Mouse (Mus musculus): ENCODE data around the gene Aco2. TPM values are rescaled to one million over a fixed set of nuclear protein-coding genes. Genes with fewer than 3 reads are reported as not detected.
"Not testable (repeated sequence)": the region's sequence is repeated elsewhere in the genome, so short reads cannot be mapped to it uniquely, and the experiment has no call there.

Aco2 gene
- total and polyA plus RNA-seq, 2 experiments: 127 to 170 TPM

DNA sequence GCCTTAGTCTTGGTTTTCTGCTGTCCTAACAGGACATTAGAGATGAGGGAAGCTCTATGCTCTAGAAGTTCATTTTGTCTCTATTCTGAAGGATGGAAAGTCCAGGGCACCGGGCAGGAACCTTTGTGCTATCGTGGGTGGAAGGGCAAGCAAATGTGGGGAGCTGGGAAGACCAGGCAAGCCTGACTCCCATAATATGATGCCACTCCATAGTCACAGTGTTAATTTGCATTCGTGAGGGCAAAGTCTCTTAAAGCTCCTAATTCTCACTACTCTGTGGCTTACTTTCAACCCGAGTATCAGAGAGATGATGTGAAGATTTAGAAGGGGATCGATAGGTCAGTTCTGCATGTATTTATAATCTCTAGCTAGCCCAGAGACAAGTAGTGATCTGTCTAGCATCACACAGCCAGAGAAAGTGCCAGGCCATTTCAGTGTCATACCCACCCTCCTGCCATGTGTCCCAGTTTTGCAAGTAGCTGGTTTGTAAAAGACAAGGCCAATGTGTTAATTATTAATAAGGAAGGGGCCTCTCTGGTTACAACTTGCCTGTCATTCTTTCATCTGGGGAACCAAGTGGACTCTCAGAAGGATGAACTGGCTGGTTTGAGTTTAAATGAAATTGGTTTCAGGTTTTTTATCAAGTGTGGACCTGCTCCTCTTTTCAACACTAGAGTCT, 25.6 kb downstream of the Aco2 start:
- Histone ChIP-seq H3K4me1 (ENCODE audit: control insufficient read depth, insufficient read depth, low read length) (peaks cover 23% of the 10 kb centered on the region), H3K4me3 (ENCODE audit: insufficient read depth, low read depth, low read length) (no peak overlapping the region), H3K27ac (replicated peaks; ENCODE audit: insufficient read depth, low read depth, low read length) (peak overlapping the region; percentile 78), H3K36me3 (ENCODE audit: control insufficient read depth, insufficient read depth, low read length) (peaks cover 47% of the 10 kb centered on the region), H3K79me2 (ENCODE audit: control insufficient read depth, insufficient read depth, low read length) (peaks cover 16% of the 10 kb centered on the region), H3K9ac (ENCODE audit: low read depth, low read length) (no peak overlapping the region), H3K27me3 (ENCODE audit: control insufficient read depth, insufficient read depth, low read length) (no peaks in the 10 kb centered on the region)
- TF ChIP-seq CTCF (IDR thresholded peaks at IDR 0.05; ENCODE audit: low read depth, low read length) (no peak), POLR2A (IDR thresholded peaks at IDR 0.05; ENCODE audit: extremely low read depth, insufficient read depth, low read length) (no peak)
- DNase-seq (ENCODE audit: extremely low read depth, low read depth, low spot score): peak; percentile 97
- WGBS: 32% methylated on average over 5 of the region's 5 CpGs

GRCm38 (mm10) chr15:81898751-81899150, 26.6 kb downstream of the Aco2 start:
- Histone ChIP-seq H3K4me3 (ENCODE audit: insufficient read depth, low read depth, low read length) (no peak overlapping the region), H3K4me1 (ENCODE audit: control insufficient read depth, insufficient read depth, low read length) (peaks cover 23% of the 10 kb centered on the region), H3K9ac (ENCODE audit: low read depth, low read length) (no peak overlapping the region), H3K36me3 (ENCODE audit: control insufficient read depth, insufficient read depth, low read length) (peaks cover 50% of the 10 kb centered on the region), H3K27me3 (ENCODE audit: control insufficient read depth, insufficient read depth, low read length) (no peaks in the 10 kb centered on the region), H3K79me2 (ENCODE audit: control insufficient read depth, insufficient read depth, low read length) (peaks cover 16% of the 10 kb centered on the region), H3K27ac (replicated peaks; ENCODE audit: insufficient read depth, low read depth, low read length) (peak overlapping the region; percentile 70)
- peak; percentile 78 for DNase-seq (ENCODE audit: extremely low read depth, low read depth, low spot score)
- TF ChIP-seq CTCF (IDR thresholded peaks at IDR 0.05; ENCODE audit: low read depth, low read length): no peak
- no peak for TF ChIP-seq POLR2A (IDR thresholded peaks at IDR 0.05; ENCODE audit: extremely low read depth, insufficient read depth, low read length)
- 15% methylated on average over 2 of the region's 2 CpGs for WGBS

GRCm38 (mm10) chr15:81904939-81905338, 32.8 kb downstream of the Aco2 start:
- Histone ChIP-seq H3K79me2 (ENCODE audit: control insufficient read depth, insufficient read depth, low read length) (peaks cover 12% of the 10 kb centered on the region; the same call in 1 of the 2 replicates), H3K27me3 (ENCODE audit: control insufficient read depth, insufficient read depth, low read length) (no peaks in the 10 kb centered on the region), H3K27ac (replicated peaks; ENCODE audit: insufficient read depth, low read depth, low read length) (no peak overlapping the region), H3K4me1 (ENCODE audit: control insufficient read depth, insufficient read depth, low read length) (no peaks in the 10 kb centered on the region), H3K36me3 (ENCODE audit: control insufficient read depth, insufficient read depth, low read length) (peaks cover 59% of the 10 kb centered on the region), H3K9ac (ENCODE audit: low read depth, low read length) (no peak overlapping the region), H3K4me3 (ENCODE audit: insufficient read depth, low read depth, low read length) (no peak overlapping the region)
- peak; percentile 52 for DNase-seq (ENCODE audit: extremely low read depth, low read depth, low spot score)
- 52% methylated on average over 2 of the region's 2 CpGs for WGBS
- peak; percentile 27; the same call in 1 of the 2 replicates for TF ChIP-seq CTCF (IDR thresholded peaks at IDR 0.05; ENCODE audit: low read depth, low read length)
- TF ChIP-seq POLR2A (IDR thresholded peaks at IDR 0.05; ENCODE audit: extremely low read depth, insufficient read depth, low read length): no peak

DNA sequence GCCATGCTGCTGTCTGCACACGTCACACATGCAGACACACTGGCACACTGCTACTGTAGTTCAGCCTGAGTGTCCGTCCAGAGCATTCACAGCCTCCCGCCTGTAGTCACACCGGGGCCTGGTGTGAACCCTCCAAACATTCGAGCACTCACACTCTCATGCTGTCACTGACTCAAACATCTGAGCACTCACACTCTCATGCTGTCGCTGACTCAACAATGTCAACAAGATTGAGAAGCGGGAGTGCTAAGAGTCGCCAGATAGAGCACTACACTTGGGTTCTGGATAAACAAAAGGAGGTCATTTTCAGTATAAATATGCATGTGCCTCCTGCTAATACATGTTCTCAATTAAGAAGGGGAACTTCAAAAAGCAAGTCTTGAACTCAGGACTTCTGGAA, 35.8 kb downstream of the Aco2 start:
- Histone ChIP-seq H3K27ac (replicated peaks; ENCODE audit: insufficient read depth, low read depth, low read length) (no peak overlapping the region), H3K9ac (ENCODE audit: low read depth, low read length) (no peak overlapping the region), H3K4me3 (ENCODE audit: insufficient read depth, low read depth, low read length) (no peak overlapping the region), H3K27me3 (ENCODE audit: control insufficient read depth, insufficient read depth, low read length) (no peaks in the 10 kb centered on the region), H3K4me1 (ENCODE audit: control insufficient read depth, insufficient read depth, low read length) (no peaks in the 10 kb centered on the region), H3K36me3 (ENCODE audit: control insufficient read depth, insufficient read depth, low read length) (peaks cover 64% of the 10 kb centered on the region), H3K79me2 (ENCODE audit: control insufficient read depth, insufficient read depth, low read length) (no peaks in the 10 kb centered on the region)
- 72% methylated on average over 8 of the region's 8 CpGs for WGBS
- no peak for TF ChIP-seq POLR2A (IDR thresholded peaks at IDR 0.05; ENCODE audit: extremely low read depth, insufficient read depth, low read length)
- no peak for TF ChIP-seq CTCF (IDR thresholded peaks at IDR 0.05; ENCODE audit: low read depth, low read length)
- no peak for DNase-seq (ENCODE audit: extremely low read depth, low read depth, low spot score)

DNA sequence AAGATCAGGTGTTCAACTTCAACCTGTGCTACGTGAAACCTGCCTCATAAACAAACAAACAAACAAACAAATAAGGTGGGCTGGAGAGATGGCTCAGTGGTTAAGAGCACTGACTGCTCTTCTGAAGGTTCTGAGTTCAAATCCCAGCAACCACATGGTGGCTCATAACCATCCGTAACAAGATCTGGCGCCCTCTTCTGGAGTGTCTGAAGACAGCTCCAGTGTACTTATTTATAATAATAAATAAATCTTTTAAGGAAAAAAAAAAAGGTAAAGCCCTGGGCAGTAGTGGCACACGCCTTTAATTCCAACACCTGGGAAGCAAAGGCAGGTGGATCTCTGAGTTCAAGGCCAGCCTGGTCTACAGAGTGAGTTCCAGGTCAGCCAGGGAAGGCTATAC, 36.7 kb downstream of the Aco2 start:
- peaks cover 66% of the 10 kb centered on the region for H3K36me3 ChIP-seq (ENCODE audit: control insufficient read depth, insufficient read depth, low read length)
- 85% methylated on average over 4 of the region's 4 CpGs for WGBS
- H3K27ac ChIP-seq (replicated peaks; ENCODE audit: insufficient read depth, low read depth, low read length); H3K79me2 ChIP-seq (ENCODE audit: control insufficient read depth, insufficient read depth, low read length); H3K4me3 ChIP-seq (ENCODE audit: insufficient read depth, low read depth, low read length); H3K9ac ChIP-seq (ENCODE audit: low read depth, low read length); H3K27me3 ChIP-seq (ENCODE audit: control insufficient read depth, insufficient read depth, low read length); DNase-seq (ENCODE audit: extremely low read depth, low read depth, low spot score); H3K4me1 ChIP-seq (ENCODE audit: control insufficient read depth, insufficient read depth, low read length): not testable (repeated sequence)

DNA sequence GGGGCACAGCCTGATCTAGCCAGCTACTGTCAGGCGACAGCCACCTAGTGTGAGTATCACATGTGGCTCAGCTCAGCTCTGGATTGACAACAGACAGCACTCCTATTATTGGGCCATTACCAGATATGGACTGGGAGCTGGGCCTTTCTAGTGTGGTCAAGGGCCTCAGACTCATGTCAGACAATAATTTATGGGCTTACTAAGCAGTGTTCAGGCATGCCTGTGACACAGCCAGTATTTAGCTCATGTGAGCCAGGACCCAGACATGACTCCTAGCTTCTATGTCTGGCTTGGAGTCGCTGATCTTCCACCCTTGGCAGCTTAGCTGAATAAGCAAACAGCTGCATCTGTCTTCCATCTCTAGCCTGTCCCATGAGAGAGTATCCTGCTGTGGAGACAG, 40.4 kb downstream of the Aco2 start:
- H3K36me3 ChIP-seq (ENCODE audit: control insufficient read depth, insufficient read depth, low read length): peaks cover 51% of the 10 kb centered on the region
- H3K9ac ChIP-seq (ENCODE audit: low read depth, low read length): no peak overlapping the region
- TF ChIP-seq POLR2A (IDR thresholded peaks at IDR 0.05; ENCODE audit: extremely low read depth, insufficient read depth, low read length): no peak
- no peak for TF ChIP-seq CTCF (IDR thresholded peaks at IDR 0.05; ENCODE audit: low read depth, low read length)
- H3K4me3 ChIP-seq (ENCODE audit: insufficient read depth, low read depth, low read length): no peak overlapping the region
- no peaks in the 10 kb centered on the region for H3K27me3 ChIP-seq (ENCODE audit: control insufficient read depth, insufficient read depth, low read length)
- no peaks in the 10 kb centered on the region for H3K79me2 ChIP-seq (ENCODE audit: control insufficient read depth, insufficient read depth, low read length)
- 46% methylated on average over 2 of the region's 2 CpGs for WGBS
- DNase-seq (ENCODE audit: extremely low read depth, low read depth, low spot score): no peak
- no peaks in the 10 kb centered on the region for H3K4me1 ChIP-seq (ENCODE audit: control insufficient read depth, insufficient read depth, low read length)
- H3K27ac ChIP-seq (replicated peaks; ENCODE audit: insufficient read depth, low read depth, low read length): no peak overlapping the region
